Mouse (Mus musculus): ENCODE data around the gene Npas3.

Npas3 gene

DNA sequence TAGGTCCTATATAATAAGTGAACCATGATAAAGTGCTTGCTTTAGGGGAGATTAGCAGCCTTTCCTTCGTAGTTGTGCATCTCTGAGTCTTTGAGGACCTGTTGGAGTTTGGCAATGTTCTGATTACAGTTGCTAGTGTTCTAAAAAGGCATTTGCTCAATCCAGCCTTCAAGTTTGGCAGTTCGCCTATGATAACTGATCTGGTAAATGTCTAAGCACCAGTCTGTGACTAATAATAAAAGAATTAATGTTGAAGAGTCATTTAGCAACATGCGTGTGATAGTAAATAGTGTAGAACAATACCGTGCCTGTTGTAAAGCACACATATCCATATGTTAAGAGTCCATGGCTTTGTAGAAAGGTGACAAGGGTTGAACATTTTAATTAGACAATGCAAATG is 173.2 kb downstream of the Npas3 start:
- peak; percentile 16 for DNase-seq

DNA sequence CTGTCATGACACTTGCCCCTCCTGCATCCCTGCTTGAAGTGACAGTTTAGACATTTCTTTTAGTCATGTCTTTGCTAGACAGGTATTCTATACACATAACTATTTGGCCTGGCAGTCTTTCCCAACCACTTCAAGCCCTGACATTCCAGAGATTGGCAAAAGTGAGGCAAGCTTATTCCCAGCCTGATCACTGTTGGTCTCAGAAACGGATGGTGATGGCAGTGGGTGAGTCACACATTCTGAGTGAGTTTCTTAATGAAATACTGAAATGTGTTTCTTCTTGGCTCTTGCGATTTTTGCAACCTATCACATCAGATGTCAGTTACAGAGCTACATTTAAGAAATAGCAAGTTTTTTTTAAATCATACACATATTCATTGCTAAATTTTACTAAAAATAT is 175.2 kb downstream of the Npas3 start:
- no peak for DNase-seq

DNA sequence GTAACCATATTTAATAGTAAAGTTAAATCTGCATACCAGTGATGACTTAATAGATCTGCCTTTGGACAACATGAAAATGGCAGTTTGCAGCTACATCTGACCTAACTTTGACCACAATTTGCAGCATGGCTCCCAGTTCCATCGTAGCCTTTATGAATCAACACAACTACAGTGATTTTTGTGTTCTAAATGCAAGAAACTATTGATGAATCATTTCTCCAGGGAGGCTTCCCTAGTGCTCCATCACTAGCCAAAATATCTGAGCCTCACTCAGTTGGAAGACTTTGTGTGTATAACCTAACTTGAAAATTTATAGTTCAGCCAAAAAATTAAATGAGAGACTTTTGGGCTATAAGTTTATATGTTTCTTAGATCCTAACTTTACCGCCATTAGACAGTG is 177.5 kb downstream of the Npas3 start:
- no peak for DNase-seq

DNA sequence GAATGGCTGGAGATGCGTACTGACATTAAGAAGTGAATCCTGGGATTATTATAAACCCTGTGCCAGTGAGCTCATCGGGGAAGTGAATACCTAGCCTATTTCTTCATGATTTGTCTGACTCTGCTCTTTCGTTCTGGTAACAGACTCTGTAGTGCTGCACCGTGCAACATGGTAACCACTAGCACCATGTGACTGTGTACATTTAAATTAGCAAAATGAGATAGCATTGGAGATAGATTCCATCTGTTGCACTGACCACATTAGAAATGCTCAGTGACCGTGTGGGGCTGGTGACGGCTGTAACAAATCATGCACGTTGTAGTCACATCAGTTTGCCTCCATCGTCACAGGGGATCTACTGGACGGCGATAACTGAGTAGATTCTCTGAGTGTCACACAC is 178.7 kb downstream of the Npas3 start:
- DNase-seq, result no peak

DNA sequence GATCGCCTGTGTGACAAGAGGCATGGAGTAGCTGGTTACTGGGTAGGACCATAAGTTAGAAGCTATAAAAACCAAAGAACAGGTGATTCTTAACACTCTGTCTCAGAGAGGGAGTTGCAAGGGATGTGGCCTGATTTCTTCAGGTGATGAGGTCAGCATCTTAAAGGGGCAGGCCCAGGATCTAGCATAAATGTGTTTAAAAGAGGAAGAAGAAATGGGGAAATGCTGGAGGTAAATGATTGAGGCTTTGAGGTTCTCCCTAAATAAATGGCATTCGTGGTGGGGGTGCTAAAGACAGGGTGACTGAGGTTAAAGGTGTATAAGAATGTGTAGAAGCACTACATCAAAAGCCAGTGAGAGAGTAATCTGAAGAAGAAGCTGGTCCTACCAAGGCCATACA is 193.6 kb downstream of the Npas3 start:
- no peak for DNase-seq

DNA sequence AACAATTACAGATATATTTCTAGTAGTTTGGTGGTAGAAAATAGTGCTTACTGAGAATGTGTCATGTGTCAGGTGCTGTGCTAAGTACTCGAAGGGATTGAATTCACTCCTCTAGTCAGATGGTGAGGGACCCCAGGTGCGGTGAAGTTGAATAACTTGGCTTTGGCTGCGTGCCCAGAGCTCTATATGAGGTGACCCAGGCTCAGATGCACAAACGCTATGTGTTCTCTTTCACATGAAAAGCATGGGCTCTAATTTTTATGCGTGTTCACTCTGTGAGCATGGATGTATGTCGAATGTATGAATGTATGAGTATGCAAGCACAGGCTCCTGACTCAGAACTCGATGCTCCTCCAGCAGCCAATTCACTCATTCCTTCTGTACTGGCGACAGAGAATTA is 199.0 kb downstream of the Npas3 start:
- DNase-seq, result no peak

DNA sequence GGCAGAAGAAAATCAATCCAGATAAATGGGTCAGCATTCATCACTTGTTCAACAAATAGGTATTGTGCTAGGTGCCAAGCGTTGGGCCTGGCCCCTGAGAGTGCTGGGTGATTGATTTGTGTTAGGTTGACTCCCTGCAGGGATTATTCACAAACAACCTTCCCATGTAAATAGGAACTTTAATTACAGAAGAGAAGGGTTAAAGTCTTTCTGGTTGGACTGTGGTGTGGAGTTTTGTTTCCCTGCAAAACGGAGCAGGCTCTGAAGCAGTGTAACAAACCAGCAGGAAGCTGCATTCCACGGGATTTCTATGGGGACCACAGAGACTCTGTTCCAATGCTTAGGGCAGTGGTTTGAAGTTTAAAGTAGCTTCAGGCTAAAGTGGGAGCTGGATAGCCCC is 199.6 kb downstream of the Npas3 start:
- DNase-seq, result no peak

DNA sequence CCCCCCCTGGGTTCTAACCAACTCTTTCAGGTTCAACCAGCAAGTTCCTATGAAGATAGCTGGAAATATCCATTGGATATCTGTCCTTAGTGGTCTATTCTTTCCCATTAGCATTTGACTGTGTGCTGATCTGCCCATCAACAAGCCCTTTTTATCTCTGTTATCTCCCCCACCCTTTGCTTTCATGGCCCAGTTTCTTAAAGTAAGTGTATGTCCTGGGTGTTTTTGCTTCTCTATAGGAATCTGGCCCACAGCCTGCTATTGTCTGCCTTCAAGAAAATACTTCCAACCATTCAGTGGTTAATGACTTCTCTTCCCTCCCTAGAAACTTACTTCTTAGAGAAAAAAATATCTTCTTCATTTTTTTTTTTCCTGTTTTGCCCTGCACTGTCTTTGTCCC is 219.1 kb downstream of the Npas3 start:
- no peak for DNase-seq

DNA sequence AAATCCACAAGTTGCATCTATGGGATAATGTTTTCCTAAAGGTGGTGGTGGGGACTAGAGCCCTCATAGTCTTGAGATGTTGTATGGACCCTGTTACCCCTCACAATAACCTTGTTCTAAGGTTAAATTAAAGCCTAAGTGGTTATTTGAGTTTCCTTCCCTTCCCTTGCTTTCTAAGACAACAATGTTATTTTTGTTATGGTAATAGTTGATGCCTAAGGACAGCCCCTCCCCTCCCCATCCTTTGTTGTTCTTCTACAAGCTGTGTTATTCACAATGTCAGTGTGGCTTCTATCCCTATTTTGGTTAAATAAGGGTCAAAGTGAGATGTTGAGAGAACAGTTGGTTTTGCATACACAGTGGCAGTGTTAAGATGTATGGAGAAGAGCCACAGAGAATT is 226.0 kb downstream of the Npas3 start:
- no peak for DNase-seq

DNA sequence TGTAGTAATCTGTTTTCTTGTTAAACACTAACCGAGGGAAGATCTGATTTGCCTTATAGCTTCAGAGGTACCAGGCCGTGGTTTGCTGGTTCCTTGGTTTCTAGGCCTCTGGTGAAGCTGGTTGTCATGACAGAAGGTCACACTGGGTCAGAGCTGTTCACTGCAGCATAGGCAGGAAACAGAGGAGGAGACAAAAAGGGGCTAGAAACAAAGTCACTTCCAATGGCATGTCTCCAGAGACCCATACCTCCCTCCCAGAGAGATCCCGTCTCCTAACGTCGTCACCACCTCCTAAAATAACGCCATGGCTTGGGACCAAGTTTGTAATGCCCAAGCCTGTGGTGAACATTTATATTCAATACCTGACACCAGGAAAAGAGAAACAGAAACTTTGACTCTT is 236.4 kb downstream of the Npas3 start:
- no peak for DNase-seq

DNA sequence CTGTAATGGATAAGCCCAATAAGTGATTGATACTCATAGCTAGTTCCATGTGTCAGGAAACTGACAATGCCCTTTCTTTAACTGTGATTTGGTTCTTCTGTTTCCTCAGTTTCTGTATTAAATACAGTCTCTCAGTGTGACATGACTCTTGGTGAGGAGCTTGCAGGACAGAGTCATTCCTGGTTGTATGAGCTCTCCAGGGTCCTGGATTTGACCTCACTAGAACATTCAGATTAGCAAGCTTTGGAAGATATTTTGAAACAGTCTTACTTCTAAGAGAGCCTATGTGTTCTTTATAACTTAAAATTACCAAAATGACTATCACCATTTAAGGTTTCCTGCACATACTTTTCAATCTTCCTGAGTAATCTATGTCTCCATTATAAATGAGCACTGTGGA is 247.9 kb downstream of the Npas3 start:
- DNase-seq, result no peak

DNA sequence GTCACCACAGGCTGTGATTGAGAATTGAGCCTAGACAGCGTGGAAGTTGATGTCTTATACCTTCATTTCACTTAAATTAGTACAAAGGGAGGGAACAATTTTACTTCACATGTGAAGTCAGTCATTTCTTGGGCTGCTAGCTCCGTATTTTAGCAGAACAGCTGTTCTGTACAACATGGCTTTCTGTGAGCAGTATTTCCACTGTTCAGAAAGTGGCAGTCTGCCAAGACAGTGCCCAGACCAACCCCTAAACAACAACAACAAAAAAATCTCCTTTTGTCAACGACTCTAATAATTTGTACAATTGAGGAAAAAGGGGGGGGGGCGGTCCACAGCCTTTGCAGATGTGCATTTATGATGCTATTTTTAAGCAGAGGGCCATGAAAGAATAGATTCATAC is 266.4 kb downstream of the Npas3 start:
- DNase-seq, result no peak

DNA sequence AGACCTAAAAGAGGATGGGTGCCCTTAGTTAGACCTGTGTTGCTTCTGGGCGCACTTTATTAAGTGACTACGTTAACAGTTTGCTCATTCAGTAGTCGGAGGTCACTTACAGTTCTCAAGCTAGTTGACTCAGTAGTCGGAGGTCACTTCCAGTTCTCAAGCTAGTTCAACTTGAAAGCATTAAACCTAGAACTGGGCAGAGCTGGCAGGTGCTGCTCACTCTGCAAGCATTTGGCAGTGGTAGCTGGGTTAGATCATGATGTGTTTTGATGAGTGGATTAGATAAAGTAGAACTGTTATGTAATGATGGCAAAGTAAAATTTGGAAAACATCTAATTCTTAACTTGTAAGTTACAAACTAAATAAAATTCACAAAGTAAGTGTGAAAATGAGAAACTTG is 271.1 kb downstream of the Npas3 start:
- DNase-seq, result no peak

DNA sequence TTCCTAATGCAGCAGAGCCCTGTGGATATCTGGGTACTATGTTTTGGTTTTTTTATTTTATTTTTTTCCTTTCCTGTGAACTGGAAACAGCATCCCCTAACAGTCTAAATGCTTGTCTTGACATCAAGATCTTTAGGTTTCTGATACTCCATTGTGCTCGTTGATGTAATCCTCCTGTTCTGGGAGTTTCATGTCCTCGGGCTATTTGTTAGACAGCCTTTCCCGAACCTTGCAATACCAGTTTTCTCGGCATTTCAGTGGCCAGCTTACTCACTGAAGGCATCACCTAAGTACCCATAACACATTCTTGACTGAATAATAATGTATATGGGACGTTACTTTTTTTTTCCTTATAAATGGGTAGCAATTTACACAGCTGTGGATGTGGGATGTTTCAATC is 274.2 kb downstream of the Npas3 start:
- DNase-seq, result no peak

DNA sequence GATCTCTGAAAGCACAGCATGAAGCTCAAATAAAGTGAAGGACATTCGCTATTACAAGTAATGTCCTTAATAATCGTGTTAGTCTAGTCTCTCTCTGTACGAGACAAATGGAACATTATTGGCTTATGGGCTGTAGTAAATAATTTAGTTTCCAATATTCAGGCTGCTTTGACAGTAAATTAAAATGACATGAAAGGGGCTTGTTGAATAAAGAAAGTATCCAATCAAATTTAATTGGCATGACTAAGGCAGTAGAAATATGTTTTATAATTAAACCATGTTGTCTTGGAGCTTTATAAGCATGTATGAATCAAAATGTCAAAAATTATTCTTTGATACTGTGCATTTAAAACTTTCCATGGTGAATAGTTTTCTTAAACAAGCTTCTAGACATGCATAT is 278.6 kb downstream of the Npas3 start:
- DNase-seq, result no peak

DNA sequence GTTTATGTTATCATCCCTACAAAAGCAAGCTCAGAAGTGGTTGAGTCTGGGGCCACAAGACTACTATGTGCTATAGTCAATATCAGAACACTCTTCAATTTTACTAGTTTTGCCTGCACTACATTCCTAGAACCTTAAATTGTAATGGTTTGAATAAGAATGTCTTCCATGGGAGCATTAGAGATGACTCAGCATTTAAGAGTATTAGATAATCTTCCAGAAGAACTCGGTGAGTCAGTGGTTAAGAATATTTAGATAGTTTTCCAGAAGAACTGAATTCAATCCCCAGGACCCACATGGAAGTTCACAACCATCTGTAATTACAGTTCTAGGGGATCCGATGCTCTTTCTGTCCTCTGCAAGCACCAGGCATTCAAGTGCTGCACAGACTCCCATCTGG is 280.9 kb downstream of the Npas3 start:
- DNase-seq, result no peak

DNA sequence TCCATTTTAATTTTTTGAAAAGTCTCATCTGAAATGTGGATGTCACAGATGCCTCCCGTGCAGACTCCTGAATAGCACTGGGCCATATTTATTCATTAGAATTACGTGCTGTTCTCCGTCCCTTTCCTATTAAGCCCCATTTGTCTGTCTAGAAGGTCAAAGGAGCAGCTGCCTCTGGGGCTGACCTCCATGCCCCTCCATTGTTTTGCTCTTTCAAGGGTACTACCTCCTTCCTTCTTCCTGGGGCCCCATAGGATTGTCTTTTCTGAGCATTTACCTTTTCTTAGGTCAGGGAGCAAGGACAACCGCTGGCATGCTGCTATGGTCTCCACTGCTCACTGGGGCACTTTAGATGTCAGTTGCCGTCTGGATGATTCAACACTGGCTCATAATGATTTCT is 288.3 kb downstream of the Npas3 start:
- DNase-seq, result no peak

DNA sequence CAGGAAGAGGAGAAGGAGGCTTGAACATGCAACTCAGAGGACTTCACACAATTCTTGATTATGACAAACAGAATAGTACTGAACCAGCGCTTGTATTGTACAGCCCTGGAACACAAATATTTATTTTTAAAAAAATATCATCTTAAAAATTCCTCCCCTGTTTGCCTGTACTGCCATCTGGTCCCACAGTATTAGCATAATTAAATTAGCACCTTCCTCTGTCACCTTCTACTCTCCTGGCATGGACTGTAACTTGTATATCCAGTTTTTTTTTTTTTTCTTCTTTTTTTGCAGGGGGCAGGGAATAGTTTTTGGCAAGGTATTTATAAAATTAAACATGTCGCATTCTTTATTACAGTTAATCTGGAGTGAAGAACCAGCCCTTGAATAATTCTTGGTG is 307.9 kb downstream of the Npas3 start:
- no peak for DNase-seq

DNA sequence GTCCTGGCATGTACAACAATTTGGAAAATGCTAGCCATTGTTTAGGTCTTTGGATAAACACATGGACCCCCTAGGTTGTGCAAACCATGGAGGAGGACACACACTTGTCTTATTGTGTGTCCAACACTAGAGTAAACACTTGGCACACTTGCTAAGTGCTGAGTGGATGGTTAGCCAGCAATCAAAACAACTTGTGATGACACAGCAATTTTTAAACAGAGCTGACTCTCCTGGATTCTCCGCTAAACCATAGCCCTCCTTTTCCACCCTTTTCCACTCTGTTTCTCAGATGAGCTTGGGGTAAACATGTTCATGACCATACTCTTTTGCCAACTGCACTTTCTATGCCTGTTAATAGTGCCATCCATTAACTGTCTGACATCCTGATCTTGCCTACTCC is 309.8 kb downstream of the Npas3 start:
- no peak for DNase-seq

DNA sequence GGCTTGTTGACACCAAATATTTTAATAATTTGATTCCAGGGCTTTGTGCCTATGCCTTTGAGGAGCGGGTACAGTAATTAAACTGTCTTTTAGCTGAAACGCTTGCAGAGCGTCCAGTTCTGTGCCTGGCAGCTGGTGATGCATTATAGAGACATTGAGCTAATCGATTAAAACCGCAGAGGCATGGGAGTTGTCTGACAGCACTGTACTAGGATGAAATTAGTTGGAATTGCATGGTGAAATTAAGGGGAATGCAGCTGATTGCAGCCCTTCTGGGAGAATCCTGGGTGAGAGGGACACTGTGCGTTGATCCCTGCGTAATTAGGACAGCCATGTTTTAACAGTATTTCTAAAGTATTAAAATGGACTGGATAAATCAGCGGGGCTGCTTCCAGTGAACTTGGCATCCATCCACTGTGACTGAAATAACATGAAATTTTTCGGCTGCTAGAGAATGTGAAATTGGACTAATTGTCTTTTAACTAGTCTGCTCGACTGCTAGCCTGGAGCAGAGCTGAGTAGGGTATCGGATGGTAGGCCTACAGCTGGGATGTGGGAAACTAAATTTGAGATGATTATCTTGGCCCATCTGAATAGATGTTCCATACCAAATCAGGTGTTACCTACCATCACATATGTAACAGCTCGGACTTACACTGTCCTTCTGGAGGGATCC is 318.4 kb downstream of the Npas3 start:
- no peak for DNase-seq

DNA sequence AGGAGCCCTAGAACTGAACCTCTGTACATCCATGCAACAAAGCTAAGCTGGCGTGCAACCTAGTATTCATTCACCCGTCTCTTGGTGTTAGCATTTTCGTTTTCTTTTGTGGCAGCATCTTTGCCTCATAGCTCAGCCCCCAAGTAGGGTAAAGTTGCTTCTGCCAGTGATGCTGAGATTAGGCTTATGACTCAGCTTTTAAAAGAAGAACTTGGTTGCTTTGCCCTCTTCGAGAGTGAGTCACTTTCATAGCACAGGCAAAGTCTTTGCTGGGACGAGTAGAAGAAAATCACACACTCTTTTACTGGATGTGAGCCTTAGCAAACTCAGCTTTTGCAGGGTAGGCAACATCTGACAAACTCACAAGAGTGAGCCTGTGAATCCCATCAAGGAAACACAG is 332.7 kb downstream of the Npas3 start:
- no peak for DNase-seq

DNA sequence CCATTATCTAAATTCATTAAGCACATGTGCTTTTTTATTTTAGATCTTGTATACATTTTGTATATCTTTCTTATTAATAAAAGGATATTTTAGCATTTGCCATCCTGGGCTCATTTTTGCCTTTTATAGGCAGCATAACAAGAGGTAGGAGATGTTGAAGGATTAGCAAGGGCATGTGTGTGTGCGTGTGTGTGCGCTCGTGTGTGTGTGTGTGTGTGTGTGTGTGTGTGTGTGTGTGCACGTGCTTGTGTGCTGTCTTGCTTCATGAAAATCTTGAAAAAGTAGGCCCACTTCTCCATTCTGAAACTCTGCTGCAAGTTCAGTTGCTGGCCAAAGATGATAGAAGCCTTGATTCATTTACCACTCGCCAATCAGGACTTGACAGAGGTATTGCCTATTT is 338.8 kb downstream of the Npas3 start:
- DNase-seq, result no peak

DNA sequence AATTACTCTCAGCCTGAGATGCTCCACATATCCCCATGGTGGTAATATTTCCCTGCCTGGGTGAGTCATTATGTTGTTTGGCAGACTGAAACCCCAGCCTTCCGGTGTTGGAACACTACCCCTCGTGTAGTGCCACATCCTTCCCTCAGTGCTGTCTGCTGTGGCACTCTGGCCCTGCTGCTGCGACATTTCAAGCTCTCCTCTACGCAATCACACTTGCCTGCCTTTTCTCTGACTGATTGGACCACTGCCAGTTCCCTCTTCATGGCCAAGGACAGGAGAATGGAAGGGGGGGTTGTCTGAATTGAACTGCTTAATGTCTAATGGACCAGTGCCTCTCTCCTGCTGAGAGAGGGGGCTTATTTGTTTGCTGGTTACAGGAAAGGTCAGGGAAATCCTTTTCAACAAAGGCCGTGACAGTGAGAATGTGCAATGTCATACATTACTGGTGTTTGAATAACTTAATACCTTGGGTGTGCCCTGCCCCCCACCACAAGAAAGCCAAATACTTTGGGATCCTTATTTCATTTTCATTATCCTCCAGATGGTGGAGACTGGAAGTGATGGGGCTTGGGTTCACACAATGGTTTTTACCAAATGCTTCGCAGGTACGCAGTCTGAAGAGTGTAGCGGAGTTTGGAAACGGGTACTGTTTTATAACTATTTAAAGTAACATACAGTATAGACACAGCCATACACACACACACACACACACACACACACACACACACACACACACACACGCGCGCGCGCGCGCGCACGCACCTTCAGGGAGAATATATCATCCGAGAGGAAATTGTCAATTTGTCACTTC is 339.4 kb downstream of the Npas3 start:
- no peak for DNase-seq

DNA sequence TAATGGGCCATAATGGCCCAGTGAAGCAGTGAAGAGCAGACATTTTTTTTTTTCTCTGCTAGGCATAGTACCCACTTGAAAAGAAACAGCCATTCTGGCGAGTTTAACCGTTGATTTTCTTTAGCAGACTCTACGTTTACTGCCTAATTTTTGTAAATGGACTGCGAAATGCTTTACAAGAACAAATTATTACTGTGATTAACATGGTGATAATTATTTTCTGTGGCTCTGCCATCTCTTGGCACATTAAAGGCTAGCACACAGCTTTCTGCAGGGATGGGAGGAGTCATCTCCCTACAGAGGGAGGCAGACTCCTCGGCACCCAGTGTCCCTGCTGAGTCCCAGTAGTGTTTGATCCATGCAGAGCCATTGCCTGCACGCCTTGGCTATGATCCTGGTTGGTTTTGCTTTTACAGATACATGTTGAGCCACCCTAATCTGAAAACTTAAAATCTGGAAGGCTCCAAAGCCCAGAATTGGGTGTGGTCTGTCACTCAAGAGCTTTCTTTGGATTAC is 341.0 kb downstream of the Npas3 start:
- DNase-seq, result no peak

DNA sequence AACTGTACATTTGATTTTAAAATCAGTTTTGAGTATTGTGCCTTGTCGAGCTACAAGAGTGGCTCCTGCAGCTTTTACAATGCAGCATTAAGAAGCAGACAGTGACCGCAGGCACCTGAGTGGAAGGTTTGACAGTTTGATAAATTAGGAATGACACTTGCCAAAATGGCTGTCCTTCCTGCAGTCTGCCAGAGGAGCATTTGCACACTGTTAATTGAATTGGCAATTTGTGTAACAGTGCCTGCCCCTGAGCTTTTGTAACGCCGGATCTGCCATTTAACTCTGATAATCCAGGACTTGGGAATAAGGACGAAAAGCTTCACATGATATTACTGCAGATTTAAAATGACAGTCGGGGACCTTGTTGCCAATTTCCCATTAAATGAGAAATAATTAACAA is 357.2 kb downstream of the Npas3 start:
- no peak for DNase-seq

Measured in lung, postnatal 36 days (tissue).